Mouse (Mus musculus): ENCODE measurements at regions not wholly inside any gene's neighbourhood (a gene's known extent, or its start where the extent isn't known, plus 50 kb on each side); places are given as distances from the start of the nearest gene placed in this dataset.

DNA sequence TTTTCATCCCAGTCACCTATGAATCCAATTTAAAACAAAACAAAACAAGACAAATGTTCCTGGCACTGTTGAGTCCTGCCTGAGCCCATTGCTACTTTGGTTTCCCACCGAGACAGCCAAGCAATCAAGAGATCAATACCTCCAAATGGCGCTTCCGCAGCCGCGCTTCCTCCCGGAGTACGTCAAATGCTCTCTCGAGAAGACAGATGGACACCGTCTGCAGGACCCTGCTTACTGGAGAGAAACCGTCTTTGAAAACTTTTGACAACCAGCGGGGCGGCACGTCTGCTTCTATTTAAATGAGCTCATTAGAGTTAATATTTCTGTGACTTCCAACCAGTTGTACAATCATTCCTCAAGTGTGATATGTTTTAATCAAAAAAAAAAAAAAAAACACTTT, 75.1 kb downstream of the Id4 start:
- TF ChIP-seq POLR2A (IDR thresholded peaks at IDR 0.05; ENCODE audit: low read depth, low read length) (no peak), CTCF (conservative IDR thresholded peaks at IDR 0.05 in 1 of 2, IDR thresholded peaks at IDR 0.05 in 1 of 2; ENCODE audit: low read depth in 2 of 2, low read length in 2 of 2) (no peak), CHD2 (IDR thresholded peaks at IDR 0.05; ENCODE audit: low read length) (no peak), E2F4 (IDR thresholded peaks at IDR 0.05; ENCODE audit: insufficient replicate concordance, low read depth, low read length) (no peak), EP300 (IDR thresholded peaks at IDR 0.05; ENCODE audit: low read length) (no peak), USF1 (IDR thresholded peaks at IDR 0.05; ENCODE audit: low read depth, low read length) (no peak), SIN3A (IDR thresholded peaks at IDR 0.05; ENCODE audit: low read length) (no peak)
